Mouse (Mus musculus) ES-Bruce4 (cell line): ENCODE measurements around the gene 6030452D12Rik.

Experiments
- CTCF ChIP-seq: IDR thresholded peaks from one replicate; pipeline ENCODE4 v1.8.1; 2011; ENCODE audit warnings: low read depth, low read length
- EP300 ChIP-seq: IDR thresholded peaks from 2 replicates; pipeline ENCODE4 v1.6.1; 2011; ENCODE audit warnings: low read depth, low read length; ENCODE audit not compliant: insufficient read depth
- POLR2A ChIP-seq: IDR thresholded peaks from one replicate; pipeline ENCODE4 v1.8.1; 2011; ENCODE audit warnings: low read length; ENCODE audit not compliant: insufficient read depth

GRCm38 (mm10) chr8:106526725-106527124 lies 26.4 kb downstream of the 6030452D12Rik start:
- TF ChIP-seq POLR2A (no peak), CTCF (no peak), EP300 (no peak)
